ENCODE assay signal across 14 mouse cellular contexts in genomic region chr8:115641936-115642335, GRCm38 (mm10).
DNase-seq lines count a peak whose midpoint lies in the region.
"Had no signal": no experiment of that assay in that cellular context is flagged by ENCODE, and none has a peak within 500 bp of the region (broad histone marks: within the 10 kb centered on the region; RNA-seq: fewer than 3 reads in every experiment).

No protein-coding gene starts in this region.

- intact Hi-C loops in gastrocnemius, postnatal 36 days (cut with DNase I) = loop anchor here (5.0 kb wide), 1 partner anchor 65 kb away; the partner anchor contains the start of gene Maf

- DNase-seq in gastrocnemius, adult 18-20 months (ENCODE audit: low spot score) = peak; percentile 47
- no peak for DNase-seq in gastrocnemius, postnatal 10 days
- DNase-seq in gastrocnemius, adult 8-10 months (ENCODE audit: low spot score in 2 of 2) = peak; percentile 39 to 49
- no peak for DNase-seq in gastrocnemius, postnatal 36 days
- DNase-seq in skeletal muscle tissue, adult 2 months (ENCODE audit: low read depth, low spot score) = peak; percentile 53
- DNase-seq: adrenal gland, adult 8-10 months; adrenal gland, postnatal 14 days; adrenal gland, postnatal 36 days; B cell, adult 2 months; cerebellum, adult 11-12 months; cerebellum, adult 2 months; cerebellum, adult 9-10 months; cerebellum, postnatal 10 days; cerebellum, postnatal 25 days had no signal

Comparison
In these comparisons a context has a peak if more than half of its experiments do, and no peak if none do; other contexts are left out.
1. DNase-seq: peak in gastrocnemius, adult 18-20 months (single experiment), gastrocnemius, adult 8-10 months (2 of 2) and skeletal muscle tissue, adult 2 months (single experiment); none in gastrocnemius, postnatal 10 days (single experiment) and gastrocnemius, postnatal 36 days (0 of 2).